Mouse (Mus musculus) cerebellum, adult 9-10 months (tissue): ENCODE results near the gene Sumo3.
A peak's percentile ranks its signal among the peaks of the same experiment; 100 is the strongest.

Experiments used
- DNase-seq: peaks from one replicate; pipeline ENCODE4 v3.0.0; 2022

Sumo3 gene

DNA sequence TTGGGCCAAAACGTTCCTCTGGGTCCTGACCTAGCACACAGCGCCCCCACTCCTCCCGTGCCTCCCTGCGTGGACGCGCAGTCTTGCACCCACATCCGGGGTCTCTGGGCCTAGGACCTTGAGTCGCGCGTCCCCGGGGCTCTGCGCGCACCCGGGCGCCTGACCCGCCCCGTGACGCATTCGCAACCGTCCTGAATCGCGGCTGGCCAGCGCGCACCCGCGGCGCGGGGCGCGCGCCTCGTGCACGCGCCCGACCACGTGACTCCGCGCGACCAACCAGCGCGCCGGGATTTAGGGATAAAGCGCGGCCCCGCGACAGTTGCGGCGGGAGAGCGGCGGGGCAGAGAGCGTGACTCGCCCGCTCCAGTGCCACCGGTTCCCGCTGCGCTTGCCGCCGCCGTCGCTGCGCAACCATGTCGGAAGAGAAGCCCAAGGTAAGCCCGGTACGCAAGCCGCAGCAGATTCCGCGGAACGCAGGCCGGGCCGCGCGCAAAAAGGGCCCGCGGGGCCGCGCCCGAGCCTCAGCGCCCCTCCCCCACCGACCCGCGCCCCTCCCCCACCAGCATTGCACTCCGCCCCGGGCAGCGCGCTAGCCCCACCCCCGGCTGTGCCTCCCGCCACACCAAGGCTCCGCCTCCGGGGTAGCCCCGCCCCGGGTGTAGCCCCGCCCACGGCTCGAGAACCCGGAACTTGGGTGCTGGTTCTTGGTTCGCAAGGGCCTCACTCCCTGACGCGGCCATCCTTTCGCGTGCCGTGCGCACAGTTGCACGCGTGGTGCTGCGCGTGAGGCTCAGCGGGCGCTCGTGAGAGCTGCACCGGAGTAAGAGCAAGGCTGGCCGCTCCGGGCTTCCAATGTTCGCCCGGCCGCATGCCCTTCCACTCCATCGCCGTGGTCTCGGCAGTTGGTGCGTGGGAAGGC is at the start of gene Sumo3, which contains the start of gene Gm49325:
Gene Sumo3, plus strand, starts transcription at position 190 of the 919 bp plus-strand sequence.
Gene Gm49325, plus strand, starts transcription at position 290 of the 919 bp plus-strand sequence.
- DNase-seq, result peak; percentile 93

DNA sequence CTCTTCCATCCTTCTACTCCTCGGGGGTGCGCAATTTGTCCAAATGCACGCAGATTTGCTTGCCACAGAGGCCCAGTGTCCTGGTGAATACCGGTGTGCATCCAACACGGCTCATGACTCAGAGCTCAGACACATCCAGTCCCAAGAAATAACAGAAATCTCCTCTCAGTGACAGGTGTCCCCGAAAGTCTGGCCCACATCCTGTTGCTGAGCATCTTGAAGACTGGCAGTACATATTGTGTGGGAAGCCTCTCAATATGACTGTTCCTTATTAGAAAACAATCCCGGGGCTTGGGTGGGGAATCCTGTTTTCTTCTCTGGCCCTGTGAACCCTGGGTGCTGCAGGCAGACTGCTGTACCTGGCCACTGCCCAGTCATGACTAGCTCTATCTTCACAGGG is 49.3 kb upstream of the Sumo3 start:
- no peak for DNase-seq

DNA sequence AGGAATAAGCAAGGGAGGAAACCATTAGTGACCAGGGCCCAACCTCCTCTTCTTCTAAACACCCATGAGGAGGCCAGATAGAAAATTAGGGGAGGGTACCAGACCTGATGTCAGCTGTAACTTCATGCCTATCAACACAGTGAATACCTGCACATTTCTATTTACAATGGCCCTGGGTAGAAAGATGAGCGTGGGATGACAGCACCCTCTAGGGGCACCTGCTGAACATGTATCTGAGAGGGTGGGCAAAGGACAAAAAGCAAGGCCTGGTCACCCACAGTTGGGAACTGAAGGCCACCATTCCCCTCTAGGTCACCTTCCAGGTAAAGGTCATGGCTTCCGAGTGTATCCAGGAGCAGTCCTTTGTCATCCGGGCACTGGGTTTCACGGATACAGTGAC is 48.3 kb upstream of the Sumo3 start:
- no peak for DNase-seq

DNA sequence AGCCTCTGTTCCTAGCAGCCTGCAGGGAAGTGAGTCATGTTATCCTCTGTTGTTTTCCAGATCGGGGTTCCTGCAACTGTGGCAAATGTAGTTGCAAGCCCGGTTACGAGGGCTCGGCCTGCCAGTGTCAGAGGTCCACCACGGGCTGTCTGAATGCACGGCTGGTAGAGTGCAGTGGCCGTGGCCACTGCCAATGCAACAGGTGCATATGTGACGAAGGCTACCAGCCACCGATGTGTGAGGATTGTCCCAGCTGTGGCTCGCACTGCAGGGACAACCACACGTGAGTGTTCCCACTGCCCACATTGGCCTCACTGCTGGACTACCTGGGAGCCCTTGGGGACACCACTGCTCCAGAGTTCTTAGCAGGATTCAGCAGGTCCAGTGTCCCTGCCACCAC is 45.8 kb upstream of the Sumo3 start:
- no peak for DNase-seq

DNA sequence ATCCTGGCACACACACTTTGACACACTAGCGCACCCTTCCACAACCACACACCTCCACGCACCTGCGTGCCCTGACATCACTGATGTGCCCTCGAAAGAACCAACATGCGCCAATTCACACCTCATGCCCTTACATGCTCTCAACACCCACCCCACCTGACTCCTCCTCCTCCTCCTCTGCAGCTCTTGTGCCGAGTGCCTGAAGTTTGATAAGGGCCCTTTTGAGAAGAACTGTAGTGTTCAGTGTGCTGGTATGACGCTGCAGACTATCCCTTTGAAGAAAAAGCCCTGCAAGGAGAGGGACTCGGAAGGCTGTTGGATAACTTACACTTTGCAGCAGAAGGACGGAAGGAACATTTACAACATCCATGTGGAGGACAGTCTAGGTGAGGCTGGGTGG is 45.1 kb upstream of the Sumo3 start:
- no peak for DNase-seq

DNA sequence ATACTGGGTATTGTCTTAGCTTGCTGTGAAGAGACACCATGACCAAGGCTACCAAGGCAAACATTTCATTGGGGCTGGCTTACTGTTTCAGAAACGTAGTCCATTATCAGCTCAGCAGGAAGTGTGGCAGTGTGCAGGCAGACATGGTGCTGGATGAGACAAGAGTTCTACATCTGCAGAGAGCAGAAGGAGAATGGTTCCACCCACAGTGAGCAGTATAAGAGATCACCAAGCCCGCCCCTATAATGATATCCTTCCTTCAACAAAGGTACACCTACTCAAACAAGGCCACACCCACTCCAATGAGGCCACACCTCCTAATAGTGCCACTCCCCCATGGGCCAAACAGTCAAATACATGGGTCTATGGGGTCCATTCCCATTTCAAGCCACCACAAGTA is 44.4 kb upstream of the Sumo3 start:
- DNase-seq, result no peak

DNA sequence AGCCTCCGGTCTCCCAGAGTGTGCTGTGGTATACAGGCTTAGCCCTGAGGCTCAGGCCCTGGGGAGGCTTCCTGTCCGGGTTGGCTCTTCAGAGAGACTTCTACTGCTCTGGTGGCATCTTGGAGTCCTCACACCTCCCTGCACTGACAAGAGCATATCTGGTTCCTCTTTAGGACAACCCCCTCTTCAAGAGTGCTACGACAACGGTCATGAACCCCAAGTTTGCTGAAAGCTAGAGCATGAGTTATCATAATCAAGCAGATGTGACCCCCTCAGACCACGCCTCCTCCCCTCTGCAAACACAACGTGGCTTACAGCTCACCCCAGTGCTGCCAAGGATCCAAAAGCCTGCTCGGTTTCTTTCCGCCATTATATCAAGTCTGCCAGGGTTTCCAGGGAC is 40.9 kb upstream of the Sumo3 start:
- DNase-seq, result no peak

- peak; percentile 86 for DNase-seq
Measured at GRCm38 (mm10) chr10:77566651-77567050, 39.2 kb upstream of the Sumo3 start.

DNA sequence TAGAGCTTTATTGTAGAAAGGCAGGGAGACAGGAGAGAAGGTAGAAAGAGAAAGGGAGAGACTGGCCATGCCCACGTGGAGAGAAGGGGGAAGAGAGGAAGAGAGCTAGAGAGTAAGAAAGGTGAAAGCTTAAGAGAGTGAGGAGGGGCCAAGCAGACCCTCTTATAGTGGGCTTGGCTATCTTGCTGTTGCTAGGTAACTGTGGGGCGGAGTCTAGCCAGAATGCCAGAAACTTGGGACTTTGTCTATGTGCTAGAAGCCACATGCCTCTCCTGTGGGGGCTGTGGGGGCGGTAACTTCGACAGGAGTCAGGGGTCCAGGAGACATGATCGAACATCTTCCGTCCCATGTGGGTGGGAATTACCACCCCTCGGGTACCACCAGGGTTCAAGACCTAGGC is 36.4 kb upstream of the Sumo3 start:
- DNase-seq, result no peak

DNA sequence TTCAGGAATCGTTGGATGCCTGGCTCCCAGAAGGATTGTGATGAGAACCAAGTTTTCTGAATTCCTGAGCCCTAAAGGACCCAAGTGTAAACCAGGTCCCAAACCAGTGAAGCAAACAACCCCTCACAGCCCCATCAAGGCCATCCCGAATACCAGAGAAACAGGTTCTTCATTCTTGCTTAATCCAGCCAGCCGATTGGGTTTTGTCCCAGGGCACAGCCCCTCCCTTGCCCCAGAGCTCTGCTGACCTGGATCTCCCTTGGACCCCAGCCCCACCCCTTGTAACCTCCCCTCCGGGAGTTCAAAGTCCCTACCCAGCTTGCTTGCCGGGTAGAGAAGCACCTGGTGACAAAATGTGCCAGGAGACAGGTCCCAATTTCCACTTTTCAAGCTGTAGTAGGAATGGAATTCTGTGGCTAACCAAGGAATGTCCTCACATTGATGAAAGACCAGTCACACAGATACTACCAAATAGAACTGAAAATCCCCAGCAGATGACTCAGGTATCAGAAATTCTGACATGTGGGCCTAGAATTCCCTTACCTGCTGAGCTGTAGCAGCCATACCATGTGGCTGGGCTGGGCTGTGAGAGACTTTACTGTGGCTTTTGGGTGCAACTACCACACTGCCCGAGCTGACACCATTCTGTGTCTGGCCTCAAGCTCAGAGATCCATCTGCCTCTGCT is 35.8 kb upstream of the Sumo3 start:
- no peak for DNase-seq

- no peak for DNase-seq
Measured at GRCm38 (mm10) chr10:77572225-77572624, 33.7 kb upstream of the Sumo3 start.

DNA sequence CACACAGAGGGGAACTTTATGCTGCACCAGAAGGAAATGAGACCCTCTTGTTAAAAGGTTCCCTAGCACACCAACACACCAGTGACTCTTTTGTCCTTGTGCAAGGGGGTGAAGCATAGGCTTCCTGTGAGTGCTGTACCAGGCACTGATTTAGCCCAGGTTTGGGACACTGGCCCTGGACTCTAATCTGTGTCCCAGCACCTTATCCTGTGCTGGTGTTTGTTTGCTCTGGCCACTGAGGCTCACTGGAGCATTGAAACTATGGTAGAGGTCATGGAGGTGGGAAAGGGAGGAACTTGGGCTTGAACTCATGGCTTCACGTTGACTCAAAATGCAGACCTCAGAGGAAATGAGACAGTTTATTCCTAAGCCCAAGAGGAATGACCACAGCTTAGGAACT is 32.7 kb upstream of the Sumo3 start:
- no peak for DNase-seq

DNA sequence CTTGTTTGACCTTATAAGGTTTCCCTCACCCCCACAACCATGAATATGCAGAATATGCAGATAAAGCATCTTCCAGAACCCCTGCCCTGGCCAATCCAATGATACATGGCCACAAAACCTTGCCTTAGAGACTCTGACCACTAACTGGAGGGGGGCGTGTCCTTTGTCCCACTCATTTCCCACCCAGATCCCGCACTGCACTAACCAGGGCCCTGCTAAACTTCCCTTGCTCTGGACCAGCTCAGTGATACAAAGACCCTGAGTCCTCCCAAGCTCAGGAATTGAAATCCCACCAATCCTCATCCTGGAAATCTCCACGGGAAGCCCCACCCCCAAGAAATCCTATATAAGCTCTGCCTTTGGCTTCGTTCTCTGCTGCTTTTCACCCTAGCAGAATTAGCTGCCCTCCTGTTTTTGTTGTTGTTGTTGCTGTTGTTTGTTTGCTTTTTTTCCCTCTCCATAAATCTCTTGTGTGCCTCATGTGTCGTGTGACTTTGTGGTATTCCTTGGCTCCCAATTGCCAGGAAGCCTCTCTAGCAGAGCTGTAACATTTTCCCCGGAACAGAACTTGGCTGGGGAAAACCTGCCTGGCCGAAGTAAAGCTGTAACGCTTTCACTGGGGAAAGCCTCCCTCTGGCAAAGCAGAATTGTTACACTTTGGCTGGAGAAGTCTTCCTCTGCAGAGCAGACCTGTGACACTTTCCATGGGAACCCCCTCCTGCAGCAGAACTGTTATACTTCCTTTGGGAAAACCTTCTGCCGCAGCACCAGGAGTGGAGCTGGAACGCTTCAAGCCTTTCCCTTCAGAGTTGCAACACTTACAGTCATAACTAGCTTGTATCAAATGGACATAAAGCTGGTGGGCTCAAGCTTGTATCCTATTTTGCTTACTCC is 25.6 kb upstream of the Sumo3 start:
- no peak for DNase-seq

- DNase-seq, result no peak
Measured at GRCm38 (mm10) chr10:77581023-77581407, 24.9 kb upstream of the Sumo3 start.

DNA sequence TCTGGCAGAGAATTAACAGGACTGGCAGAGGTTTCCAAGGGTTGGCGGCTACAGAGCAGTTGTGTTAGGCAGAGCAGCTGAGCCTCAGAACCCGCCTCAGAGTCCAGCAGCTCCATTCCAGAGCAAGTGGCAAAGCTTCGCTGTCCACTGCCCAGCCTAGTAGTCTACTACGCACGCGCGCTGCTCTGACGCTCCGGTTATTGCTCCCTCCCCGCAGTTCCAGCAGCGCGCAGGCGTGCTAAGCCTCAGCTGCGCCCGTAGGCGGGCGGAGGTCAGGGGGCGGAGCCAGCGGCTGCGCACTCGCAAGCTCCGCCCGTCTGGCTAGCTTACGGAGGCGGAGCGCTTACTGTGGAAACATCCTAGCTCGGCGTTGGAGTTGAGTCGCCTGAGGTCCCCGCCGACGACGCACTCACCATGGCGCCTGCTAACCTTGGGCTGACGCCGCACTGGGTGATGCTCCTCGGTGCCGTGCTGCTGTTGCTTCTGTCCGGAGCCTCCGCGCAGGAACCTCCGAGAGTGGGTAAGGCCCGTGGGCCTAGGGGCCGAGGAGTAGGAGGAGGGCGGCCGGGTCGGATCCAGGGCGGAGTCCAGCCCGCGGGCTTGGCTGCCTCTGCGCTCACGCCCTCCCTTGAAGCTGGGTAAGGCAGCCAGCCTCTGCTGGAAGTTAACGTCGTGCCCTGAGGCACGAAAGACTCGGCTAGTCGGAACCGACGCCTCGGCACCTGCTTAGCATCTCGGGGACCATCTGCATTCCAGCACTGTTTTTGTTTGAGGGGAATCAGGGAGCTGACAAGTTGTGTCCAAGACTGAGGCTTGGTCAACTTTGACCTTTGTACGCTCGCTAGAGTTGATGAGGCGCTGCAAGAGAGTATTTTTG is 24.3 kb upstream of the Sumo3 start, which contains the start of gene Pttg1ip:
Gene Pttg1ip, plus strand, starts transcription at position 313 of the 877 bp plus-strand sequence.
- peak; percentile 96 for DNase-seq

GRCm38 (mm10) chr10:77582285-77582618 is 23.6 kb upstream of the Sumo3 start:
- DNase-seq, result no peak

DNA sequence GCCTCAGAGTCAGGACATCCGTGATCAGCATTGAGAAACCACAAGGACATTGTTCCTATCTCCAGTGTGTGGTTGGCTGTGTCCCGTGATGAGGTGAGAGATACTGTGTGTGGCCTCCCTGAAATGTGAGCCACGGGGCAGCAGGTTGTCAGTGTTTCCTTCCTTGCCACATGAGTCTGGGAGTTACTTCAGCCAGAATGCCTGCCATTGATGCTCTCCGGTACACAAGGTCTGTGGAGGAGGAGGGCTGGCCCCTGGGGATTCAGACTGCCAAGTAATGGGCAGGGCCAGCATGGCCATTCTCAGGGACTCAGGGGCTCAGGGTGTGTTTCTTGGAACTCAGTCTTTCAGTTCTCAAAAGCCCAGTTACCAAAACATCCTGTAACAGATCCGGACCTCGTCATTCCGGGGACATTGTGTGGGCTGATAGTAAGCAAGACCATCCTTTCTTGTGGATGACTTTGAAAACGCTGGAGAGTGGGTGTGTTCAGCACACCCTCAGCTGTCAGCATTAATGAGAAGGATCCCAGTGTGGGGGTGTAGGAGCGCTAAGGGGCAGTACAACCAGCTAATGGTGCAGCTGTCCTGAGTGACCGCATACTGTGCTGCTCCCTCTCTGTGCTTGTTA is 22.0 kb upstream of the Sumo3 start:
- no peak for DNase-seq

- DNase-seq, result no peak
Measured at GRCm38 (mm10) chr10:77586637-77587036, 19.3 kb upstream of the Sumo3 start.

DNA sequence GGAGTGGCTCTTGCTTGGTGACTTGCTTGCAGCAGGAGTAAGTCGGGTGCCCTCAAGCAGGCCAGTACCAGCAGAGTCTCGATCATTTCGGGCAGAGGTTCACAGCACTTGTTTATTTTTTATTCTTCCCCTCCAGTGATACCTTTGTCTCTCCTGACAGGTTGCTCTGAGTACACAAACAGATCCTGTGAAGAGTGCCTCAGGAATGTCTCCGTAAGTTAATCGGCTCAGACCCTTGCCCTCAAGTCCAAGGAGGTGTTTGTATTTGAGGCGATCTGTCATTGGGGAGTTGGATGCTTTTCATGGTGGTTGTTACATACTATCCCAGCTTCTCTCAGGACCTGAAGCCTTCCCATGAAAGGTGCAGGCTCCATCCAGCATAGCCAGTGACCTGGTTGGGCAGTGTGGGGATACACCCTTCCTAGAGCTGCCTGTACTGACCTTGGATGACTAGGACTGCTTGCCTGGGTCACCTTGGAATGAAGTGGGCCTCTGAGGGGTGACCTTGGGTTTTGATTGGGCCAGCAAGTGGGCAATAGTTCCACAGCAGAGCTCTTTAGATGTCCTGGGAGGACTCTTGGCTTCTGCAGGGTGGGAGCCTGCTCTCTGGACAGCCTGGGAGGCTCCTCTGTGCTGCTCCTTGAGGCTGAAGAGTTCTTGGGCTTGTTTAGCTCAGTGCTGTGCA is 18.7 kb upstream of the Sumo3 start:
- no peak for DNase-seq

- no peak for DNase-seq
Measured at GRCm38 (mm10) chr10:77588036-77588435, 17.9 kb upstream of the Sumo3 start.

DNA sequence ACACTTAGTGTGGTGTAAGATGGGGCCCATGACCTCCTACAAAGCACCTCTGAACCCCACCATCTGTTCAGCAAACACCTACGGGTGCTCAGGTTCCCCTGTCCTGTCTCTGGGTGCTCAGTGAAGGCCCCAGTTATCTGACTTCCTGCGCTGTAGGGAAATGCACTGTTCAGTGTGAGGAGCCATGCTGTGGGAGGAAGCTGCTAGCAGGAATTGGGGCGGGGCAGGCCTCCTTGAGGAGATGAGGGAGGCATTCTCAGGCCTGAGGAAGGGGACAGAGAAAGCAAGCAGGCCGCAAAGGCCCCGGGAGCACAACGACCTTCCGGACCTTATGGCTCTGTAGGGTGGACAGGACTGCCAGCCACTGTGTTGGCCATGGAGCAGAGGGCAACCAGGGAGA is 16.8 kb upstream of the Sumo3 start:
- no peak for DNase-seq
